Mouse (Mus musculus) hindbrain, embryonic 14.5 days (tissue): ENCODE measurements at regions not wholly inside any gene's neighbourhood (a gene's known extent, or its start where the extent isn't known, plus 50 kb on each side); places are given as distances from the start of the nearest gene placed in this dataset.

Experiments used
- ATAC-seq: fragments of 200-750 bp; cut with Nextera tagmentation; 2 replicates; pipeline ENCODE4 v1.8.0; 2017; ENCODE audit warnings: moderate number of reproducible peaks, mild to moderate bottlenecking, moderate TSS enrichment, moderate library complexity; ENCODE audit not compliant: low FRiP score
- DNase-seq: peaks from one replicate; pipeline ENCODE4 v3.0.0-alpha.2; 2015; ENCODE audit warnings: low spot score
- H3K27ac ChIP-seq: fragments of 300-500 bp; sonication (generic); 2 replicates; pipeline ENCODE4 v1.5.1; 2014; ENCODE audit warnings: mild to moderate bottlenecking, moderate library complexity
- H3K27me3 ChIP-seq: fragments of 300-500 bp; sonication (generic); 2 replicates; pipeline ENCODE4 v1.6.1; 2014; ENCODE audit warnings: mild to moderate bottlenecking, low read length, mixed read lengths; ENCODE audit not compliant: control insufficient read depth, insufficient read depth
- H3K36me3 ChIP-seq: fragments of 300-500 bp; sonication (generic); replicated peaks from 2 replicates; pipeline ENCODE4 v1.6.1; 2014; ENCODE audit not compliant: control insufficient read depth, insufficient read depth
- H3K4me1 ChIP-seq: fragments of 300-500 bp; sonication (generic); replicated peaks from 2 replicates; pipeline ENCODE4 v1.6.1; 2014; ENCODE audit warnings: antibody characterized with exemption, low read length, mixed read lengths; ENCODE audit not compliant: control insufficient read depth, insufficient read depth
- H3K4me2 ChIP-seq: fragments of 300-500 bp; sonication (generic); replicated peaks from 2 replicates; pipeline ENCODE4 v1.6.1; 2014; ENCODE audit warnings: mild to moderate bottlenecking, moderate library complexity
- H3K4me3 ChIP-seq: fragments of 300-500 bp; sonication (generic); replicated peaks from 2 replicates; pipeline ENCODE4 v1.5.1; 2014; ENCODE audit warnings: mild to moderate bottlenecking, low read length
- H3K9ac ChIP-seq: fragments of 300-500 bp; sonication (generic); 2 replicates; pipeline ENCODE4 v1.6.1; 2014
- H3K9me3 ChIP-seq: fragments of 300-500 bp; sonication (generic); 2 replicates; pipeline ENCODE4 v1.6.1; 2016; ENCODE audit warnings: low read length; ENCODE audit not compliant: control insufficient read depth
- WGBS: fragments of 180-500 bp; shearing (Covaris S2); extraction: QIAGEN DNeasy Blood & Tissue Kit; methylation state at CpG from one replicate; pipeline ENCODE4 v1.1.7; 2014; 5-methylcytosine and 5-hydroxymethylcytosine counted together

DNA sequence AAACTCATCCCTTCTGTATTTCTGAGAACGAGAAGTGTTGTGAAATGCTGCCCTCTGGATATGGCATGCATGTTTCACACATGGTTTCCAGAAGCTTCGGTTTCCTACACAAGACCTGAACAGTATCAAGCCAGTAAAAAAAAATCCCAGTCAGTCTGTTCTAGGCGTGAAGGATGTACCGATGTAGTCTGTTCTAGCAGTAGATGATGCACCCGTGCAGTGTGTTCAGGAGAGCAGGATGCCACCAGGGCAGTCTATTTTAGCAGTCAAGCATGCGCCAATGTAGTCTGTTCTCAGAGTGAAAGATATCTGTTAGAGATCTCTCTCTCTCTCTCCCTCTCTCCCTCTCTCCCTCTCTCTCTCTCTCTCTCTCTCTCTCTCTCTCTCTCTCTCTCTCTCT, 162.0 kb downstream of the 4930544G11Rik start:
- no peak overlapping the region for H3K27ac ChIP-seq
- DNase-seq: no peak

DNA sequence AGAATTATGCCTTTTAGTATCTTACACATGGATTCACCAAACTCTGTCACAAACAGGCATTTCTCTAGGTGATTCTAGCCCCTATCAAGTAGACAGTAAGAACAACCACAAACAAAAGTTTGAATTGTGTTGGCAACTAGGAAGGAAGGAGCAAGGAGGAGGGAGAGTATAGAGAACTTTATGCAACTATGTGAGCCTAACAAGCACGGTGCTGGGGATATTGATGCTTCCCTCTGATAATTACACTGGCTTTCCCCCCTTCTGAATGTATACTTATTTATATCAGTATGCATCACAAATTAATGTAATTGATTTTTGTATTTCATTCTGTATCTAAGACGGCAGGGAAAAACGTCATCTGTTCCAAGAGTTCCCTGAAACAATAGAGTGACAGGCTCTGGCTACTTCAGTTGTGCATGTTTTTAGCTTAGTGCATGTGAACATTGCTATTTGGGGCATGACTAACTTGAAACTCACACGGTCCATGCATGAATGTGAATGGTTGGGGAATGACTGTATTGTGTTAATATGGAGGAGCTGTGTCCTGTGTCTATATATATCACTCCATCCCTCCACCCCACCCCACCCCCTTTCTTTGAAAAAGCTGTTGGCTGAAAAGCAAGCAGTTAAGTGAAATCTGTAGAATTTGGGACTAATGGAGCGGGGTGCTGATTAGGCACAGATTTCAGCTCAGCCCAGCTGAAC, 169.2 kb downstream of the 4930544G11Rik start:
- Histone ChIP-seq H3K27me3 (no peaks in the 10 kb centered on the region), H3K27ac (no peak overlapping the region), H3K4me3 (no peak overlapping the region), H3K36me3 (no peaks in the 10 kb centered on the region), H3K4me1 (no peaks in the 10 kb centered on the region), H3K9me3 (no peaks in the 10 kb centered on the region), H3K9ac (no peak overlapping the region), H3K4me2 (no peak overlapping the region)
- ATAC-seq (no peak), DNase-seq (no peak)
- 55% methylated on average over 5 of the region's 5 CpGs for WGBS

More for the DNA sequence above, 162.0 kb downstream of the 4930544G11Rik start:
- 91% methylated on average over 6 of the region's 6 CpGs for WGBS
- H3K9ac ChIP-seq: no peak overlapping the region
- no peak for ATAC-seq
- no peaks in the 10 kb centered on the region for H3K9me3 ChIP-seq
- no peak overlapping the region for H3K4me3 ChIP-seq
- no peaks in the 10 kb centered on the region for H3K36me3 ChIP-seq
- H3K27me3 ChIP-seq: no peaks in the 10 kb centered on the region
- no peaks in the 10 kb centered on the region for H3K4me1 ChIP-seq
- H3K4me2 ChIP-seq: no peak overlapping the region

DNA sequence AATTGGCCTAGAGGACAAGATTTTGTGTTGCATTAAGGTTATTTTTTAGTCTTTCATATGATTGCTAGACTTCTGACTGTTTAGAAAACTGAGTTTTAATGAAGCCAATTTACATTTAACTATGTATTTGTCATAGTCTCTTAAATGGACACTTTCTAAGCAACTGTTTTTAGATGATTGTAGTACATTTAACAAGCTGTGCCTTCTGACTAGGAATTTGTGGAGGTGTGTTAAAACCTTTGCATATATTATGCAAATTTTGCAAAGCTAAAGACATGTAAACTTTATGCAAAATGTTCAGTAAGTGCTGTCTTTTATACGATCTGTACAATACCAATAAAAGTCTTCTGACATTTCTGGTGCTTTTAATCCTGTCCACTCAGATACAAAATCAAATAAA, 171.9 kb downstream of the 4930544G11Rik start:
- Histone ChIP-seq H3K4me2 (no peak overlapping the region), H3K27me3 (no peaks in the 10 kb centered on the region), H3K27ac (no peak overlapping the region), H3K9ac (no peak overlapping the region), H3K4me1 (no peaks in the 10 kb centered on the region), H3K4me3 (no peak overlapping the region), H3K9me3 (no peaks in the 10 kb centered on the region), H3K36me3 (no peaks in the 10 kb centered on the region)
- ATAC-seq (no peak), DNase-seq (no peak)
- WGBS: 82% methylated on average over 1 of the region's 1 CpGs

- H3K4me1 ChIP-seq: no peaks in the 10 kb centered on the region
- 71% methylated on average over 3 of the region's 3 CpGs for WGBS
- no peaks in the 10 kb centered on the region for H3K9me3 ChIP-seq
- H3K9ac ChIP-seq: no peak overlapping the region
- no peak overlapping the region for H3K4me3 ChIP-seq
- DNase-seq: no peak
- no peaks in the 10 kb centered on the region for H3K36me3 ChIP-seq
- ATAC-seq: no peak
- no peak overlapping the region for H3K27ac ChIP-seq
- H3K27me3 ChIP-seq: no peaks in the 10 kb centered on the region
- H3K4me2 ChIP-seq: no peak overlapping the region
Observed at GRCm38 (mm10) chr6:66151786-66152185, 199.4 kb downstream of the 4930544G11Rik start.

DNA sequence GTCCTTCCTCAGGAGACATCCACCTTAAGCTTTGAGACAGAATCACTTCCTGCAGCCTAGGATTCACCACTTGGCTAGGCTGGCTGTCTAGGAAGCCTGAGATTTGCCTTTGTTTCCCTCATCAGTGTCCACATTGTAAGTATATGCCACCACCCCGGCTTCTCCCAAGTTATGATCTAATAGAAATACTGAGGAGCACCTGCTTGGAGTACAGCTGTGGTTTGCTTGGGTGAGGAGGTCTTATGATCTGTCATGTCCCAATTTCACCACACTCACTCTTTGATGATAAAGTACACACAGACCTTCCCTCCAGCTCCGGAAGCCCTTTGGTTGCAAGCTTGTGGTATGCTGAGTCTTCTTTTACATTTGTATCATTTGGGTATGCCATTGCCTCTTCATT, 202.4 kb downstream of the 4930544G11Rik start:
- no peaks in the 10 kb centered on the region for H3K9me3 ChIP-seq
- 91% methylated on average over 2 of the region's 2 CpGs for WGBS
- DNase-seq: no peak

DNA sequence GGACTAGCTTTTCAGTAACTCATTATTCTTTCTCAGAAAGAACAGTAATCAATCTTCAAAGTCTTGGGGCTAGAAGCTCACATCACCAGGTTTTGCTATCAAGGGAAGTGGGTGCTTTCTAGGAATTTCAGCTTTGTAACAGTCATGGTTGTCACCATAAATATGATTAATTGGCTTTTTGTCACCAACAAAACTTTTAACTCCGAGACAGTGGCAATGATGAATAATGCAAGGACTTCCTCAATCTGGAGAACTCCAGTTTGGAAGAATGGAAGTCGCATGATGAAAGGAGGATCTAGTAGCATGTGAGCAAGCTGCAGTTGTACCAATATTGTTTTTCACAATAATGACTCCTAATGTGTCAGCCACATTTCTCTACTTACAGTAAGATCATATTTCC, 208.4 kb downstream of the 4930544G11Rik start:
- no peak for ATAC-seq
- H3K9me3 ChIP-seq: no peaks in the 10 kb centered on the region
- no peaks in the 10 kb centered on the region for H3K4me1 ChIP-seq
- no peak overlapping the region for H3K4me2 ChIP-seq
- 25% methylated on average over 2 of the region's 2 CpGs for WGBS
- H3K27me3 ChIP-seq: no peaks in the 10 kb centered on the region
- DNase-seq: no peak
- no peak overlapping the region for H3K4me3 ChIP-seq
- no peaks in the 10 kb centered on the region for H3K36me3 ChIP-seq
- no peak overlapping the region for H3K27ac ChIP-seq
- no peak overlapping the region for H3K9ac ChIP-seq

More for the DNA sequence above, 202.4 kb downstream of the 4930544G11Rik start:
- Histone ChIP-seq H3K4me1 (no peaks in the 10 kb centered on the region), H3K36me3 (no peaks in the 10 kb centered on the region), H3K9ac (no peak overlapping the region), H3K27ac (no peak overlapping the region), H3K4me2 (no peak overlapping the region), H3K4me3 (no peak overlapping the region), H3K27me3 (no peaks in the 10 kb centered on the region)
- no peak for ATAC-seq

DNA sequence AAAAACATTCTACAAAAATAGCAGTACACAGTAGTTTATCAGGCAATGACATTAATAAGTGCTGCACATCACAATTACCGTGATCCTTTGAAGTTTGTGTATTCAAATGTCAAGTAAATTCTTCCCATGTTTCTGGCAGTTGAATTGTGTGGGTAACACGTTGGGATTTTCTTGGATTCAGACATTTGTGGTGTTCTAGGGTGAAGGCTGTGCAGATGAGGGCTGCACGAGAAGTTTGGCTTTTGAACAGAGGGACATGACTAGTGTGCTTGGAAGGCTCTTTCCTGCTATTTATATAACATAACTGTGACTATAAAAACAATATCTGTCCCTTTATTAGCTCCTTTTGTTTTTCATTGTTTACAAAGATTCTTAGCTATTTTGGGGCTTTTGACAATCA, 216.5 kb downstream of the 4930544G11Rik start:
- Histone ChIP-seq H3K36me3 (no peaks in the 10 kb centered on the region), H3K9me3 (no peaks in the 10 kb centered on the region), H3K4me2 (no peak overlapping the region), H3K27ac (no peak overlapping the region), H3K4me3 (no peak overlapping the region), H3K4me1 (no peaks in the 10 kb centered on the region), H3K9ac (no peak overlapping the region), H3K27me3 (no peaks in the 10 kb centered on the region)
- no peak for DNase-seq
- no peak for ATAC-seq
- WGBS: 73% methylated on average over 3 of the region's 3 CpGs

GRCm38 (mm10) chr6:66197990-66198389, 245.6 kb downstream of the 4930544G11Rik start:
- ATAC-seq (no peak; the same call in 1 of the 2 replicates), DNase-seq (no peak)
- 88% methylated on average over 1 of the region's 1 CpGs for WGBS
- Histone ChIP-seq H3K27ac (no peak overlapping the region), H3K27me3 (no peaks in the 10 kb centered on the region), H3K36me3 (no peaks in the 10 kb centered on the region), H3K4me1 (no peaks in the 10 kb centered on the region), H3K4me3 (no peak overlapping the region), H3K4me2 (no peak overlapping the region), H3K9ac (no peak overlapping the region), H3K9me3 (no peaks in the 10 kb centered on the region)

GRCm38 (mm10) chr6:66200136-66200790, 247.9 kb downstream of the 4930544G11Rik start:
- Histone ChIP-seq H3K4me1 (no peaks in the 10 kb centered on the region), H3K4me2 (no peak overlapping the region), H3K27ac (no peak overlapping the region), H3K9me3 (no peaks in the 10 kb centered on the region), H3K27me3 (no peaks in the 10 kb centered on the region), H3K9ac (no peak overlapping the region), H3K4me3 (no peak overlapping the region), H3K36me3 (no peaks in the 10 kb centered on the region)
- DNase-seq (no peak), ATAC-seq (no peak)
- 66% methylated on average over 6 of the region's 6 CpGs for WGBS
